Mouse (Mus musculus) megakaryocyte, embryonic 14.5 days (primary cell): ENCODE data around the gene Mrm2.

ENCODE experiments used
- FLI1 ChIP-seq: IDR thresholded peaks from 2 replicates; pipeline ENCODE4 v1.6.1; 2012; ENCODE audit warnings: low read length, inconsistent platforms, mixed read lengths
- GATA1 ChIP-seq: IDR thresholded peaks from 3 replicates; pipeline ENCODE4 v1.6.1; 2012; ENCODE audit warnings: mixed read lengths, low read length, inconsistent platforms, borderline replicate concordance

DNA sequence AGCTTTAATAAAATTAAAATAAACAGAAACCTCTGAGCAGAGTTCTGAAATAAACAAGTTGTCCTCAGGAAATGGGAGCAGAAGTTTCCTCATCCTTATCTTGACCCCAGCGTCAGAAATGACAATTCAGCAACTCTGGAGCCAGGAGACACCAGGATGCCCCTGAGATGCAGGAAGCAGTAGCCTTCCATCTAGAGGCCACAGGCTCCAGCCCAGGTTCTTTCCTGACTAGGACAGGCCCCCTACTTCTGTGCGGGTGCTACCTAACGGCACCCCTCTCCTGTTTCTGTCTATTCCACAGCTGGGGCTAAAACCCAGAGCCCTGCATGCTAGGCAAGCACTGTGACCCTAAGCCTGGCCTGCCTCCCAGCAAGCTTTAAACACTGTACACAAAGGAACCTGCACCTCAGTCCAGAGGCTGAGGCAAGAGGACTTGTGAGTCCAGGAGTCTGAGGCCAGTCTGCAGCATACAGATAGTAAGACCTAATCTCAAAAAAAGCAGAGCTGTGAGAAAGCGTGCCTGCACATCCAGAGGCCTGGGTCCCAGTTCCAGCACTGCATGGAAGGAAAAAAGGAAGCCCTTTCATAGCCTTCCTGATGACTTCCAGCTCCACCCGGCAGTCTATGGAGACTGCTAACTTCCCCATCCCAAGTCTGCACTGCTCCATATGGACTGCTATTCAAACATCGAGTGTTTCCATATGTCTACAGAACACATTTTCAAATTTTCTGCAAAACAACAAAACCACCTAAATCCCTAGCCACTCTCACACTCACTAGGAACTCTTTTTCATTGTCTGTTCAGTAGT, 39.0 kb upstream of the Mrm2 start:
- TF ChIP-seq FLI1, result no peak
- TF ChIP-seq GATA1, result no peak; the same call in 2 of the 3 replicates
